Comparison of ENCODE assay signal across 9 mouse cellular contexts in genomic region chr11:57617526-57618264, GRCm38 (mm10). TPM values are rescaled to one million over a fixed set of nuclear protein-coding genes. Genes with fewer than 3 reads are reported as not detected.
DNase-seq lines count a peak whose midpoint lies in the region; ATAC-seq and TF ChIP-seq lines count a peak whose summit lies in the region.
"Had no signal": no experiment of that assay in that cellular context is flagged by ENCODE, and none has a peak within 500 bp of the region (broad histone marks: within the 10 kb centered on the region; RNA-seq: fewer than 3 reads in every experiment).

No protein-coding gene starts in this region.

- H3K4me2 ChIP-seq in hindbrain, embryonic 12.5 days (replicated peaks), result no peak overlapping the region
- peak overlapping the region; percentile 2; the same call in 1 of the 2 replicates for H3K4me2 ChIP-seq in heart, embryonic 13.5 days
- no peak overlapping the region for H3K4me2 ChIP-seq in stomach, postnatal 0 days (replicated peaks; ENCODE audit: low read depth)
- H3K4me2 ChIP-seq: lung, embryonic 15.5 days had no signal

- no peak for ATAC-seq in hindbrain, embryonic 12.5 days (ENCODE audit: low FRiP score)
- ATAC-seq in heart, embryonic 13.5 days (ENCODE audit: extremely low read depth, insufficient number of reproducible peaks, low FRiP score, low TSS enrichment), result no peak
- peak; percentile 59; the same call in 1 of the 2 replicates for ATAC-seq in megakaryocyte, adult 5-6 weeks (ENCODE audit: poor library complexity, severe bottlenecking)
- 0 out of 2 replicates have a peak, but pooled peaks have one; percentile 40 for ATAC-seq in stomach, postnatal 0 days (ENCODE audit: low FRiP score, low TSS enrichment)

- DNase-seq in hindbrain, embryonic 10.5 days (ENCODE audit: low spot score), result peak; percentile 46
- DNase-seq in R1 (ENCODE audit: low read depth, low spot score), result peak; percentile 55
- peak; percentile 70 for DNase-seq in embryo, embryonic 10.5 days (ENCODE audit: low spot score)
- DNase-seq in layer of hippocampus, adult 9-10 months (ENCODE audit: low spot score), result peak; percentile 16
- peak; percentile 67 for DNase-seq in stomach, postnatal 0 days (ENCODE audit: low spot score)

- no peaks in the 10 kb centered on the region; the same call in 1 of the 2 replicates for H3K9me3 ChIP-seq in hindbrain, embryonic 10.5 days
- H3K9me3 ChIP-seq in hindbrain, embryonic 12.5 days (replicated peaks), result no peaks in the 10 kb centered on the region
- H3K9me3 ChIP-seq in heart, embryonic 13.5 days, result no peaks in the 10 kb centered on the region
- H3K9me3 ChIP-seq in stomach, postnatal 0 days (ENCODE audit: control insufficient read depth, low read length), result no peaks in the 10 kb centered on the region
- H3K9me3 ChIP-seq: lung, embryonic 15.5 days had no signal

- no peak overlapping the region for H3K4me3 ChIP-seq in hindbrain, embryonic 10.5 days
- no peak overlapping the region for H3K4me3 ChIP-seq in hindbrain, embryonic 12.5 days
- no peak overlapping the region for H3K4me3 ChIP-seq in heart, embryonic 13.5 days
- H3K4me3 ChIP-seq in stomach, postnatal 0 days (ENCODE audit: low read depth, low read length), result no peak overlapping the region
- H3K4me3 ChIP-seq: lung, embryonic 15.5 days had no signal

- 51% methylated on average over 15 of the region's 15 CpGs for WGBS in hindbrain, embryonic 10.5 days
- 37% methylated on average over 15 of the region's 15 CpGs for WGBS in hindbrain, embryonic 12.5 days
- 29% methylated on average over 15 of the region's 15 CpGs for WGBS in heart, embryonic 13.5 days
- WGBS in stomach, postnatal 0 days, result 27% methylated on average over 15 of the region's 15 CpGs

- no peaks in the 10 kb centered on the region for H3K36me3 ChIP-seq in hindbrain, embryonic 10.5 days
- no peaks in the 10 kb centered on the region for H3K36me3 ChIP-seq in hindbrain, embryonic 12.5 days
- H3K36me3 ChIP-seq in heart, embryonic 13.5 days, result no peaks in the 10 kb centered on the region
- no peaks in the 10 kb centered on the region for H3K36me3 ChIP-seq in stomach, postnatal 0 days (ENCODE audit: control insufficient read depth, insufficient read depth, low read length)
- H3K36me3 ChIP-seq: lung, embryonic 15.5 days had no signal

- H3K4me1 ChIP-seq in hindbrain, embryonic 10.5 days (replicated peaks), result peaks cover 23% of the 10 kb centered on the region
- H3K4me1 ChIP-seq in hindbrain, embryonic 12.5 days, result peaks cover 20% of the 10 kb centered on the region; the same call in 1 of the 2 replicates
- H3K4me1 ChIP-seq in heart, embryonic 13.5 days, result 0 out of 2 replicates have a peak, but pooled peaks cover 9% of the 10 kb centered on the region
- H3K4me1 ChIP-seq in stomach, postnatal 0 days (replicated peaks; ENCODE audit: control insufficient read depth, insufficient read depth), result no peaks in the 10 kb centered on the region

- H3K9ac ChIP-seq in hindbrain, embryonic 12.5 days, result no peak overlapping the region
- H3K9ac ChIP-seq in heart, embryonic 13.5 days, result no peak overlapping the region
- H3K9ac ChIP-seq in stomach, postnatal 0 days (ENCODE audit: low read length), result no peak overlapping the region
- H3K9ac ChIP-seq: lung, embryonic 15.5 days had no signal

- no peaks in the 10 kb centered on the region; the same call in 1 of the 2 replicates for H3K27me3 ChIP-seq in hindbrain, embryonic 10.5 days (ENCODE audit: insufficient read depth, poor library complexity, severe bottlenecking)
- peaks cover 14% of the 10 kb centered on the region for H3K27me3 ChIP-seq in hindbrain, embryonic 12.5 days
- peaks cover 24% of the 10 kb centered on the region for H3K27me3 ChIP-seq in heart, embryonic 13.5 days (replicated peaks)
- H3K27me3 ChIP-seq in stomach, postnatal 0 days (ENCODE audit: control insufficient read depth, insufficient read depth, low read length), result no peaks in the 10 kb centered on the region

- TF ChIP-seq CTCF in stomach, postnatal 0 days (IDR thresholded peaks at IDR 0.05; ENCODE audit: low read depth), result peak; percentile 75

- H3K27ac ChIP-seq in hindbrain, embryonic 10.5 days, result no peak overlapping the region
- H3K27ac ChIP-seq in hindbrain, embryonic 12.5 days, result no peak overlapping the region
- no peak overlapping the region for H3K27ac ChIP-seq in heart, embryonic 13.5 days (replicated peaks)
- no peak overlapping the region for H3K27ac ChIP-seq in stomach, postnatal 0 days (replicated peaks)
- H3K27ac ChIP-seq: lung, embryonic 15.5 days had no signal

- no peak for TF ChIP-seq EP300 in stomach, postnatal 0 days (optimal IDR thresholded peaks at IDR 0.05)

RNA-seq across cellular contexts. Expression of gene Galnt10, which starts 27.5 kb away (rescaled TPM):
- 21.2 and 22.7 TPM in 2 replicates for polyA plus RNA-seq in hindbrain, embryonic 10.5 days (2016; fragmentation: Nextera tagmentation; extraction: Ambion mirVana)
- 31.1 and 31.4 TPM in 2 replicates for polyA plus RNA-seq in hindbrain, embryonic 12.5 days (2016; fragmentation: Nextera tagmentation; extraction: Ambion mirVana)
- 10.3 and 11.4 TPM in 2 replicates for polyA plus RNA-seq in heart, embryonic 13.5 days (2015; fragmentation: Nextera tagmentation; extraction: Ambion mirVana)
- 14.6 and 16.6 TPM in 2 replicates for total RNA-seq in megakaryocyte, adult 5-6 weeks (2015)
- total RNA-seq in megakaryocyte, adult 5-6 weeks (2017), result 22.2 and 28.7 TPM in 2 replicates
- polyA plus RNA-seq in stomach, postnatal 0 days (2015; fragmentation: Nextera tagmentation; extraction: Ambion mirVana), result 8.8 and 9.6 TPM in 2 replicates

Comparison
In these comparisons a context has a peak if more than half of its experiments do, and no peak if none do; other contexts are left out.
1. DNase-seq: peak in every context shown above with its lines; median percentile 70 in embryo, embryonic 10.5 days; 67 in stomach, postnatal 0 days; 55 in R1; 46 in hindbrain, embryonic 10.5 days; 16 in layer of hippocampus, adult 9-10 months.
2. ATAC-seq: peak in megakaryocyte, adult 5-6 weeks (single experiment) and stomach, postnatal 0 days (single experiment); none in hindbrain, embryonic 12.5 days (single experiment) and heart, embryonic 13.5 days (single experiment).